Mouse (Mus musculus) spleen, adult 2 months (tissue): Measurements from ENCODE around the gene Aars2.

ENCODE experiments used
- CTCF ChIP-seq: fragments of 200-500 bp; IDR thresholded peaks from 2 replicates; pipeline ENCODE4 v1.5.1; 2011; ENCODE audit warnings: mild to moderate bottlenecking, inconsistent platforms; ENCODE audit not compliant: insufficient read depth, insufficient read length, insufficient replicate concordance; ENCODE audit errors: extremely low read depth
- POLR2A ChIP-seq: fragments of 200-500 bp; IDR thresholded peaks from 2 replicates; pipeline ENCODE4 v1.6.1; 2011; ENCODE audit warnings: low read depth, low read length, inconsistent platforms

DNA sequence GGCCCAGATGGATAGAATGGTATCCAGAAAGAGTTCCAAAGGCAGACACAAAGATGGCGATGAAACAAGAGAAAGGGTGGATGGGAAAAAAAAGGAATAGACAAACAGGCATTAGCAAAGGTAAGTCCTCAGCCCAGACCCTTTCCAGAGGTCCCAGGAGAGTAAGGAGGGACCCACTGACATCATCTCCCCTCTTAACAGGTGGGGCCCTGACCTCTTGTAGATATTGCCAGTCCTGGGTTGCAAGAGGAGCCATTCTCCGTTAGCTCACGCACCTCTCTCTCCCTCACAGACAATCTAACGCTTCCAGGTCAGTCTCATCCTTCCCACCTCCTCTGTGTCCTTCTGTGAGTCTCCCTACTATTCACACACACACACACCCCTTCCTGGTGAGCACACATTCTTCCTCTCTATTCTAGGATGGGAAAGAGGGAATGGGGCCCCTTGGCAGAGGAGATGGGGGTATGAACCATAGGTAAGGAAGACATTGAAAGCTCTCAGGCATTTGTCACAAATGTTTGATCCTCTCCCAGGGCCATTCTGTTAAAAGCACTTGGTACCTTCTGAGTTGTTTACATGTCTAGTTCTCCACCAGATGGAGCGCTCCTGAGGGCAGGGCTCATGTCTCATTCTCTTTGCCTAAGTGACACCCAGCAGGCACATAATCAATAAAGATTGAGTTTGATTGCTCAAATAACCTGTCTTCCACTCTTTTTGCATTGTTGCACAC, 41.0 kb downstream of the Aars2 start:
- TF ChIP-seq POLR2A (no peak), CTCF (no peak)
